Comparison of ENCODE assay signal across 22 mouse cellular contexts in the genomic region with DNA sequence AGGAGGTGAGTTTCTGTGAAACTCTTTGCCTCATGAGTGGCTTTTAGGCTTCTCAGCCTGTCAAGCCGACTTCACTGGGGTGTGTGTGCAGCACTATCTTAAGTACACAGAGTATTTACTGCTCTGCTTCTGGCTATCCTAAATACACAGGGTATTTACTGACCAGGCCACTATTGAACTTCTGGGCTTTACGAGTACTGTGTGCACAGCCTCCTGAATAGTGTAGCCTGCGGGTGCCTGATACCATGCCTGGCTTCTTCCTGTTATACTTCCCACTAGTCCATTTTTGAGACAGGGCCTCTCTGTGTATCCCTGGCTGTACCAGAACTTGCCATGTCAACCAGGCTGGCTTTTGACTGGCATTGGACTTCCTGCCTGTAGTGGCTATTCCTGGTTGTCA. TPM values are rescaled to one million over a fixed set of nuclear protein-coding genes. Genes with fewer than 3 reads are reported as not detected.
"Had no signal": no experiment of that assay in that cellular context is flagged by ENCODE, and none has a peak within 500 bp of the region (broad histone marks: within the 10 kb centered on the region; RNA-seq: fewer than 3 reads in every experiment).

No protein-coding gene starts in this region.

- H3K36me3 ChIP-seq: limb, embryonic 10.5 days; limb, embryonic 13.5 days; midbrain, embryonic 12.5 days; neural tube, embryonic 13.5 days had no signal

- H3K4me2 ChIP-seq: limb, embryonic 13.5 days; midbrain, embryonic 12.5 days; neural tube, embryonic 13.5 days had no signal

- H3K4me3 ChIP-seq: limb, embryonic 10.5 days; limb, embryonic 13.5 days; midbrain, embryonic 12.5 days; myocyte; neural tube, embryonic 13.5 days had no signal

- DNase-seq: kidney, adult 18-20 months; kidney, adult 9 months; kidney, postnatal 14 days; kidney, postnatal 4 days; lung, adult 2 months; lung, postnatal 14 days; lung, postnatal 4 days; retina, postnatal 1 day; right cerebral cortex, postnatal 25 days; spleen, adult 18-20 months; thymus, postnatal 36 days had no signal

- H3K27me3 ChIP-seq: limb, embryonic 13.5 days; midbrain, embryonic 12.5 days; neural tube, embryonic 13.5 days had no signal

- ATAC-seq: intestine, embryonic 16.5 days; midbrain, embryonic 16.5 days had no signal

- H3K9ac ChIP-seq: limb, embryonic 13.5 days; midbrain, embryonic 12.5 days; neural tube, embryonic 13.5 days had no signal

- H3K9me3 ChIP-seq: limb, embryonic 10.5 days; limb, embryonic 13.5 days; midbrain, embryonic 12.5 days; neural tube, embryonic 13.5 days had no signal

- H3K27ac ChIP-seq: limb, embryonic 10.5 days; limb, embryonic 13.5 days; midbrain, embryonic 12.5 days; neural tube, embryonic 13.5 days had no signal

RNA-seq across cellular contexts. Expression of gene Inhbc, which starts 7.5 kb away (rescaled TPM):
- polyA plus RNA-seq: intestine, embryonic 16.5 days; limb, embryonic 13.5 days; lung, adult 2 months; lung, embryonic 16.5 days; midbrain, embryonic 12.5 days; midbrain, embryonic 16.5 days; myocyte; neural tube, embryonic 13.5 days; thymus, postnatal 0 days; urinary bladder, adult 2 months had no signal

RNA-seq across cellular contexts. Expression of gene Inhbe, which starts 23.5 kb away (rescaled TPM):
- polyA plus RNA-seq: intestine, embryonic 16.5 days; kidney, embryonic 16.5 days; lung, embryonic 16.5 days; midbrain, embryonic 12.5 days; neural tube, embryonic 13.5 days; thymus, postnatal 0 days; urinary bladder, adult 2 months had no signal
